Mouse (Mus musculus) lung, postnatal 0 days (tissue): Measurements from ENCODE around the gene Colgalt2.

Experiments used
- CTCF ChIP-seq: IDR thresholded peaks from 2 replicates; pipeline ENCODE4 v1.5.1; 2016; ENCODE audit warnings: antibody characterized with exemption, mild to moderate bottlenecking
- EP300 ChIP-seq: IDR thresholded peaks from 2 replicates; pipeline ENCODE4 v1.6.1; 2016; ENCODE audit warnings: antibody characterized with exemption, mild to moderate bottlenecking, control low read depth

- no peak for TF ChIP-seq EP300
- TF ChIP-seq CTCF: no peak
Measured at GRCm38 (mm10) chr1:152490842-152491241, 91.2 kb downstream of the Colgalt2 start.
